Mouse (Mus musculus): ENCODE results near the gene Cd22.

DNA sequence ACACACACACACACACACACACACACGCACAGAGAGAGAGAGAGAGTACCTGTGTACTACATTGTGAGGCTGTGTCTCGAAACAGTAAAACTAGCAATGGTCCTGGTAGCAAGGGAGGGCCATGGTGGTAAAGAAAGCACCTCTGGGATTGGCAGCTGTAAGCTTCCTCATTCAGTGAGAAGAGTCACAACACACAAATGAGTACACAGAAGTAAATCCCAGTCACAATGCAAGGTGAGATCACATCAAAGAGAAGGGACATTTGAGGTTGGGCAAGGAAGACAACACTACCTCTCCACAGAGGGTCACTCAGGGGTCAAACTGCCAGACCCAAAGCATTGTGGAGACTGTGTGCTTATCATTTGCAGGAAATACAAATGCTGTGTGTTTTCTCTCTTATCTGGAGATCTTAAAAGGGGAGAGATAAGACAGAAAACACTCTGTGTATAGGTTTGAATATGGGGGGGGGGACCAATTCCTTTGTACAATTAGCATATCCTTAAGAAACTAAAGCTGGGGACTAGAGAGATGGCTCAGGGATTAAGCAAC, 33.6 kb downstream of the Cd22 start:
- TF ChIP-seq CTCF (IDR thresholded peaks at IDR 0.05; ENCODE audit: low read depth, low read length) (no peak), POLR2A (IDR thresholded peaks at IDR 0.05; ENCODE audit: extremely low read depth, insufficient read depth, low read length) (no peak)

All from liver, adult 2 months (tissue).